Mouse (Mus musculus): ENCODE measurements around the gene Bad.

DNA sequence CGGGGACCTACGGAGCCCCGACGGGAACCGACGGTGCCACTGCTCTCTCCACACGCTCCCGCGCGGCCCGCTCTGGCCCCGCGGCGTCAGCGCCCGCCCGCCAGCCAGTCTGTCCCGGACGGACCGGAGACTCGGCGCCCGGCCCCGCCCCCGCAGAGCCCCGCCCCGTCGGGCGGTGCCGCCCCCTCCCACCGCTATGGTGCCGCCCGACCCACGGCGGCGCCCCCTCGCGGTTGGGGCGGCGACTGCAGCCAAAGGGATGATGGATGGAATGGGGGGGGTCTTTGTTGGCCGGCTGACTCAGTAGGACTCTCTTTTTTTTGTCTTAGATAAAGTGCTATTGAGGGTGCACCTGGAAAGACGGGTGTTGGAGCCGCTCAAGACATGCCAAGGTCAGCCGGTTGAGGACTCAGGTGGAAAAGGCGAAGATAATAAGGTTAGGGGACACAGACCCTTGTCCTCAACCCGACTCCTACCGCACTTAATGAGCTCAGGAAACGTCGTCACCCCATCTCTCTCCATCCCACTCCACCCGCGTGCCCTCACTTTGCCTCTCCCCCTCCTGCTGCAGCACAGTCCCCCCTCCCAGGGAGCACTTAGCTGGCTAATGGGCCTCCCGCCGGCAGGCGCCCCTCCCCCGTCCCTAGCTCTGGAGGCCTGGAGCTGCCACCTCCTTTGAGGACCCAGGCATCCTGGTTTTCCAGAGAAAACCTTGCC lies 28.2 kb downstream of the Bad start:
- TF ChIP-seq CTCF (conservative IDR thresholded peaks at IDR 0.05; ENCODE audit: low read length) = peak; percentile 22
- no peak for TF ChIP-seq POU5F1 (IDR thresholded peaks at IDR 0.05; ENCODE audit: borderline replicate concordance, low read length)
- no peak for TF ChIP-seq NANOG (IDR thresholded peaks at IDR 0.05; ENCODE audit: borderline replicate concordance, low read length)
